Mouse (Mus musculus) thymus, postnatal 14 days (tissue): ENCODE measurements around the gene Atg2a.
A peak's percentile ranks its signal among the peaks of the same experiment; 100 is the strongest.

Experiments used
- DNase-seq: peaks from one replicate; pipeline ENCODE4 v3.0.0; 2021

The Atg2a gene

GRCm38 (mm10) chr19:6241274-6242107 lies at the start of gene Atg2a:
Gene Atg2a, plus strand, starts transcription at chr19:6241668.
- peak; percentile 99 for DNase-seq

GRCm38 (mm10) chr19:6204265-6204664 lies 37.2 kb upstream of the Atg2a start:
- DNase-seq: no peak

GRCm38 (mm10) chr19:6206716-6207115 lies 34.8 kb upstream of the Atg2a start:
- no peak for DNase-seq

GRCm38 (mm10) chr19:6216046-6216705 lies 25.3 kb upstream of the Atg2a start:
- no peak for DNase-seq

GRCm38 (mm10) chr19:6218606-6219005 lies 22.9 kb upstream of the Atg2a start:
- no peak for DNase-seq

GRCm38 (mm10) chr19:6226135-6226534 lies 15.3 kb upstream of the Atg2a start, which contains the start of gene Gpha2:
Gene Gpha2, plus strand, starts transcription at chr19:6226380.
- no peak for DNase-seq

GRCm38 (mm10) chr19:6226763-6227162 lies 14.7 kb upstream of the Atg2a start:
- no peak for DNase-seq

GRCm38 (mm10) chr19:6227864-6228263 lies 13.6 kb upstream of the Atg2a start:
- DNase-seq: no peak

GRCm38 (mm10) chr19:6230411-6230810 lies 11.1 kb upstream of the Atg2a start:
- no peak for DNase-seq

- DNase-seq: no peak
Observed at GRCm38 (mm10) chr19:6231036-6231435, 10.4 kb upstream of the Atg2a start.

GRCm38 (mm10) chr19:6233647-6234046 lies 7.8 kb upstream of the Atg2a start:
- no peak for DNase-seq

- no peak for DNase-seq
Observed at GRCm38 (mm10) chr19:6234337-6235083, 7.0 kb upstream of the Atg2a start.

GRCm38 (mm10) chr19:6235084-6236052 lies 6.1 kb upstream of the Atg2a start, which contains the start of gene Ppp2r5b:
Gene Ppp2r5b, minus strand, starts transcription at chr19:6235872.
- DNase-seq: peak; percentile 99

GRCm38 (mm10) chr19:6236053-6236441 lies 5.4 kb upstream of the Atg2a start:
- peak; percentile 91 for DNase-seq

GRCm38 (mm10) chr19:6236842-6237241 lies 4.6 kb upstream of the Atg2a start:
- no peak for DNase-seq

GRCm38 (mm10) chr19:6238740-6239139 lies 2.7 kb upstream of the Atg2a start:
- DNase-seq: no peak

GRCm38 (mm10) chr19:6240136-6240535 lies 1.3 kb upstream of the Atg2a start:
- DNase-seq: no peak

GRCm38 (mm10) chr19:6240725-6241124 lies 743 bp upstream of the Atg2a start:
- DNase-seq: no peak

- peak; percentile 69 for DNase-seq
Observed at GRCm38 (mm10) chr19:6242281-6242680, 813 bp downstream of the Atg2a start.

GRCm38 (mm10) chr19:6243226-6243625 lies 1.8 kb downstream of the Atg2a start:
- DNase-seq: no peak

GRCm38 (mm10) chr19:6245806-6246205 lies 4.3 kb downstream of the Atg2a start:
- DNase-seq: no peak
